Mouse (Mus musculus) limb, embryonic 12.5 days (tissue): ENCODE measurements around the gene Lama4. TPM values are rescaled to one million over a fixed set of nuclear protein-coding genes. Genes with fewer than 3 reads are reported as not detected.
A peak's percentile ranks its signal among the peaks of the same experiment; 100 is the strongest.

Experiments
- ATAC-seq: fragments of 200-750 bp; cut with Nextera tagmentation; 2 replicates; pipeline ENCODE4 v1.8.0; 2017; ENCODE audit warnings: low read depth, moderate TSS enrichment; ENCODE audit not compliant: insufficient number of reproducible peaks, insufficient read depth, low FRiP score, low TSS enrichment
- H3K27ac ChIP-seq: fragments of 300-500 bp; sonication (generic); 2 replicates; pipeline ENCODE4 v1.5.1; 2016; ENCODE audit warnings: mild to moderate bottlenecking, moderate library complexity
- H3K27me3 ChIP-seq: fragments of 300-500 bp; sonication (generic); 2 replicates; pipeline ENCODE4 v1.6.1; 2016; ENCODE audit warnings: mild to moderate bottlenecking, moderate library complexity
- H3K36me3 ChIP-seq: fragments of 300-500 bp; sonication (generic); 2 replicates; pipeline ENCODE4 v1.6.1; 2016; ENCODE audit warnings: mild to moderate bottlenecking, moderate library complexity
- H3K4me1 ChIP-seq: fragments of 300-500 bp; sonication (generic); replicated peaks from 2 replicates; pipeline ENCODE4 v1.6.1; 2016
- H3K4me2 ChIP-seq: fragments of 300-500 bp; sonication (generic); 2 replicates; pipeline ENCODE4 v1.6.1; 2016; ENCODE audit warnings: mild to moderate bottlenecking, moderate library complexity
- H3K4me3 ChIP-seq: fragments of 300-500 bp; sonication (generic); replicated peaks from 2 replicates; pipeline ENCODE4 v1.5.1; 2016; ENCODE audit warnings: mild to moderate bottlenecking
- H3K9ac ChIP-seq: fragments of 300-500 bp; sonication (generic); replicated peaks from 2 replicates; pipeline ENCODE4 v1.6.1; 2016; ENCODE audit warnings: mild to moderate bottlenecking, moderate library complexity
- H3K9me3 ChIP-seq: fragments of 300-500 bp; sonication (generic); 2 replicates; pipeline ENCODE4 v1.6.1; 2016; ENCODE audit warnings: mild to moderate bottlenecking, moderate library complexity
- WGBS: fragments of 180-500 bp; shearing (Covaris S2); methylation state at CpG from one replicate; pipeline ENCODE4 v1.1.7; 2016; 5-methylcytosine and 5-hydroxymethylcytosine counted together
- polyA plus RNA-seq: library from polyadenylated mRNA; unstranded; fragments of >200 nt; fragmentation: Nextera tagmentation; extraction: Ambion mirVana; gene quantifications from 2 replicates; pipeline ENCODE4 v1.2.1, GENCODE M21; 2016

The Lama4 gene
- polyA plus RNA-seq, 1 experiment from 2014 or later: 36.4 TPM

- H3K27ac ChIP-seq: no peak overlapping the region
- H3K36me3 ChIP-seq: peaks cover 26% of the 10 kb centered on the region; the same call in 1 of the 2 replicates
- no peak overlapping the region for H3K9ac ChIP-seq
- no peaks in the 10 kb centered on the region for H3K4me1 ChIP-seq
- H3K9me3 ChIP-seq: no peaks in the 10 kb centered on the region
- no peak for ATAC-seq
- H3K4me3 ChIP-seq: no peak overlapping the region
- no peaks in the 10 kb centered on the region for H3K27me3 ChIP-seq
- 88% methylated on average over 5 of the region's 5 CpGs for WGBS
- H3K4me2 ChIP-seq: no peak overlapping the region
These were observed 90.7 kb downstream of the Lama4 start for GRCm38 (mm10) chr10:39056050-39056449.

- Histone ChIP-seq H3K4me2 (no peak overlapping the region), H3K27me3 (no peaks in the 10 kb centered on the region), H3K36me3 (peaks cover 14% of the 10 kb centered on the region; the same call in 1 of the 2 replicates), H3K9ac (no peak overlapping the region), H3K27ac (no peak overlapping the region), H3K4me1 (no peaks in the 10 kb centered on the region), H3K4me3 (no peak overlapping the region), H3K9me3 (no peaks in the 10 kb centered on the region)
- ATAC-seq: no peak
- 89% methylated on average over 5 of the region's 5 CpGs for WGBS
These were observed 99.4 kb downstream of the Lama4 start for GRCm38 (mm10) chr10:39064732-39065131.

- 71% methylated on average over 3 of the region's 3 CpGs for WGBS
These were observed 100.1 kb downstream of the Lama4 start for GRCm38 (mm10) chr10:39065449-39065848.

GRCm38 (mm10) chr10:39066061-39066460, 100.7 kb downstream of the Lama4 start:
- Histone ChIP-seq H3K4me2 (no peak overlapping the region), H3K4me1 (no peaks in the 10 kb centered on the region), H3K27ac (no peak overlapping the region), H3K4me3 (no peak overlapping the region), H3K9me3 (no peaks in the 10 kb centered on the region), H3K36me3 (peaks cover 18% of the 10 kb centered on the region; the same call in 1 of the 2 replicates), H3K27me3 (no peaks in the 10 kb centered on the region), H3K9ac (no peak overlapping the region)
- ATAC-seq: no peak
- 92% methylated on average over 4 of the region's 4 CpGs for WGBS

More at GRCm38 (mm10) chr10:39065449-39065848, 100.1 kb downstream of the Lama4 start:
- Histone ChIP-seq H3K27me3 (no peaks in the 10 kb centered on the region), H3K4me2 (no peak overlapping the region), H3K4me1 (no peaks in the 10 kb centered on the region), H3K4me3 (no peak overlapping the region), H3K9me3 (no peaks in the 10 kb centered on the region), H3K36me3 (peaks cover 18% of the 10 kb centered on the region; the same call in 1 of the 2 replicates), H3K9ac (no peak overlapping the region), H3K27ac (no peak overlapping the region)
- ATAC-seq: no peak

- no peak for ATAC-seq
- Histone ChIP-seq H3K36me3 (peaks cover 21% of the 10 kb centered on the region; the same call in 1 of the 2 replicates), H3K4me3 (no peak overlapping the region), H3K27me3 (no peaks in the 10 kb centered on the region), H3K4me1 (peaks cover 5% of the 10 kb centered on the region), H3K9ac (no peak overlapping the region), H3K27ac (no peak overlapping the region), H3K9me3 (no peaks in the 10 kb centered on the region), H3K4me2 (no peak overlapping the region)
These were observed 101.6 kb downstream of the Lama4 start for GRCm38 (mm10) chr10:39066962-39067361.

GRCm38 (mm10) chr10:39072048-39072447, 106.7 kb downstream of the Lama4 start:
- Histone ChIP-seq H3K4me1 (peaks cover 10% of the 10 kb centered on the region), H3K9ac (no peak overlapping the region), H3K4me3 (no peak overlapping the region), H3K4me2 (no peak overlapping the region), H3K36me3 (peaks cover 36% of the 10 kb centered on the region; the same call in 1 of the 2 replicates), H3K27me3 (no peaks in the 10 kb centered on the region), H3K27ac (no peak overlapping the region), H3K9me3 (no peaks in the 10 kb centered on the region)
- peak; percentile 66; the same call in 1 of the 2 replicates for ATAC-seq
- 42% methylated on average over 4 of the region's 4 CpGs for WGBS

GRCm38 (mm10) chr10:39096981-39097380, 131.7 kb downstream of the Lama4 start:
- H3K36me3 ChIP-seq: peaks cover 37% of the 10 kb centered on the region
- peaks cover 3% of the 10 kb centered on the region; the same call in 1 of the 2 replicates for H3K9me3 ChIP-seq
- 86% methylated on average over 9 of the region's 9 CpGs for WGBS
- ATAC-seq: no peak
- H3K9ac ChIP-seq: no peak overlapping the region
- H3K4me2 ChIP-seq: no peak overlapping the region
- no peaks in the 10 kb centered on the region for H3K4me1 ChIP-seq
- no peak overlapping the region for H3K27ac ChIP-seq
- H3K27me3 ChIP-seq: no peaks in the 10 kb centered on the region
- no peak overlapping the region for H3K4me3 ChIP-seq

- peaks cover 48% of the 10 kb centered on the region for H3K36me3 ChIP-seq
- ATAC-seq: no peak
- no peak overlapping the region for H3K27ac ChIP-seq
- no peak overlapping the region for H3K4me2 ChIP-seq
- no peak overlapping the region for H3K4me3 ChIP-seq
- H3K9me3 ChIP-seq: peaks cover 5% of the 10 kb centered on the region; the same call in 1 of the 2 replicates
- no peaks in the 10 kb centered on the region for H3K4me1 ChIP-seq
- 94% methylated on average over 10 of the region's 10 CpGs for WGBS
- H3K27me3 ChIP-seq: no peaks in the 10 kb centered on the region
- no peak overlapping the region for H3K9ac ChIP-seq
These were observed 133.4 kb downstream of the Lama4 start for GRCm38 (mm10) chr10:39098746-39099145.

- Histone ChIP-seq H3K27ac (no peak overlapping the region), H3K9ac (no peak overlapping the region), H3K4me1 (no peaks in the 10 kb centered on the region), H3K4me3 (no peak overlapping the region), H3K4me2 (no peak overlapping the region), H3K9me3 (peaks cover 2% of the 10 kb centered on the region; the same call in 1 of the 2 replicates), H3K27me3 (no peaks in the 10 kb centered on the region), H3K36me3 (peaks cover 23% of the 10 kb centered on the region)
- ATAC-seq: no peak
- WGBS: 92% methylated on average over 8 of the region's 8 CpGs
These were observed 139.6 kb downstream of the Lama4 start for GRCm38 (mm10) chr10:39104803-39105449.

- H3K4me3 ChIP-seq: no peak overlapping the region
- no peaks in the 10 kb centered on the region for H3K27me3 ChIP-seq
- ATAC-seq: no peak
- WGBS: 66% methylated on average over 3 of the region's 3 CpGs
- H3K4me2 ChIP-seq: no peak overlapping the region
- no peaks in the 10 kb centered on the region for H3K4me1 ChIP-seq
- H3K27ac ChIP-seq: no peak overlapping the region
- peaks cover 34% of the 10 kb centered on the region for H3K36me3 ChIP-seq
- no peak overlapping the region for H3K9ac ChIP-seq
- peaks cover 2% of the 10 kb centered on the region; the same call in 1 of the 2 replicates for H3K9me3 ChIP-seq
These were observed 141.1 kb downstream of the Lama4 start for GRCm38 (mm10) chr10:39106413-39106812.

GRCm38 (mm10) chr10:39106935-39107334, 141.6 kb downstream of the Lama4 start:
- ATAC-seq: no peak
- no peak overlapping the region for H3K27ac ChIP-seq
- no peaks in the 10 kb centered on the region for H3K27me3 ChIP-seq
- H3K36me3 ChIP-seq: peaks cover 33% of the 10 kb centered on the region
- H3K9ac ChIP-seq: no peak overlapping the region
- H3K4me2 ChIP-seq: no peak overlapping the region
- no peak overlapping the region for H3K4me3 ChIP-seq
- WGBS: 68% methylated on average over 4 of the region's 4 CpGs
- peaks cover 2% of the 10 kb centered on the region; the same call in 1 of the 2 replicates for H3K9me3 ChIP-seq
- no peaks in the 10 kb centered on the region for H3K4me1 ChIP-seq
